Mouse (Mus musculus) C2C12 (cell line): ENCODE data around the gene Dmd. TPM values are rescaled to one million over a fixed set of nuclear protein-coding genes. Genes with fewer than 3 reads are reported as not detected.

Source experiments
- H3K27me3 ChIP-seq: one replicate; pipeline ENCODE4 v1.6.1; 2011; ENCODE audit not compliant: control insufficient read depth, insufficient read depth, insufficient read length
- H3K36me3 ChIP-seq: one replicate; pipeline ENCODE4 v1.6.1; 2011; ENCODE audit not compliant: control insufficient read depth, insufficient read depth
- H3K4me3 ChIP-seq: one replicate; pipeline ENCODE4 v1.5.1; 2011; ENCODE audit warnings: mild to moderate bottlenecking, control low read depth; ENCODE audit not compliant: poor library complexity, insufficient read depth, severe bottlenecking
- H3K79me2 ChIP-seq: one replicate; pipeline ENCODE4 v1.6.1; 2011; ENCODE audit not compliant: control insufficient read depth, insufficient read depth
- H3K79me3 ChIP-seq: one replicate; pipeline ENCODE4 v1.6.1; 2011; ENCODE audit warnings: low read depth, control low read depth
- H3ac ChIP-seq: one replicate; pipeline ENCODE3; 2011; ENCODE audit warnings: low read depth; ENCODE audit not compliant: control insufficient read depth, insufficient read length
- CEBPB ChIP-seq: IDR thresholded peaks from one replicate; pipeline ENCODE4 v1.6.1; 2011; ENCODE audit warnings: low read depth, mild to moderate bottlenecking, control low read depth, moderate library complexity
- CTCF ChIP-seq: IDR thresholded peaks from one replicate; pipeline ENCODE4 v1.5.1; 2011; ENCODE audit not compliant: control insufficient read depth, insufficient read depth, insufficient read length
- FOSL1 ChIP-seq: IDR thresholded peaks from one replicate; pipeline ENCODE4 v1.8.0; 2011; ENCODE audit warnings: mild to moderate bottlenecking, low read length; ENCODE audit not compliant: poor library complexity, insufficient read depth, severe bottlenecking
- MAX ChIP-seq: IDR thresholded peaks from one replicate; pipeline ENCODE4 v1.6.1; 2011; ENCODE audit warnings: mild to moderate bottlenecking, control low read depth
- MYOD1 ChIP-seq: IDR thresholded peaks from one replicate; pipeline ENCODE4 v1.6.1; 2011; ENCODE audit warnings: low read depth; ENCODE audit not compliant: control insufficient read depth, insufficient read length
- MYOG ChIP-seq: IDR thresholded peaks from one replicate; pipeline ENCODE4 v1.6.1; 2011; ENCODE audit not compliant: control insufficient read depth, insufficient read length; ENCODE audit errors: extremely low read depth
- USF1 ChIP-seq: IDR thresholded peaks from one replicate; pipeline ENCODE4 v1.6.1; 2011; ENCODE audit warnings: low read depth, mild to moderate bottlenecking, control low read depth, moderate library complexity
- polyA plus RNA-seq: library from polyadenylated mRNA; unstranded; fragments of >200 nt; fragmentation: generic; extraction: Trizol; gene quantifications from one replicate; pipeline ENCODE4 v1.2.1, GENCODE M21; 2012; ENCODE audit warnings: missing spikeins

Gene Dmd
- polyA plus RNA-seq, 1 experiment, result not detected

DNA sequence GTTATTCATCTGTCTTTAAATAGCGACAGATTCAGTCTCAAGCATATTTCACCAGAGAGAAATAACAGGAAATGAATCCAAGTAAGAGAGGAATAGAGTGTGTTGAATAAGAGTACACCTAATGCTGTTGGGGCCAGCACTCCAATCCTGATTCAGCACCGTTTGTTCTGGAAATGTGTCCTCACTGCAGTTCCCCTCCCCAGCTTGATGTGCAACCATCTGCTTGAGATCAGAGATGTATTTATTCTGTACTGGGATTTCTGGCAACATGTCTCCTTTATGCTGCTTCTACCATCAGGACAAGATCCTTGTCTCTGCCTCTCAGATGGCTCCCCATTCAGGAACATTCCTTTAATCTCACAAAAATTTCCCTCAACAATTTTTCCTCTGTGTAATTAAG lies 271.9 kb downstream of the Dmd start:
- Histone ChIP-seq H3K79me2 (no peaks in the 10 kb centered on the region), H3ac (no peak overlapping the region)
- TF ChIP-seq MYOD1, result no peak

DNA sequence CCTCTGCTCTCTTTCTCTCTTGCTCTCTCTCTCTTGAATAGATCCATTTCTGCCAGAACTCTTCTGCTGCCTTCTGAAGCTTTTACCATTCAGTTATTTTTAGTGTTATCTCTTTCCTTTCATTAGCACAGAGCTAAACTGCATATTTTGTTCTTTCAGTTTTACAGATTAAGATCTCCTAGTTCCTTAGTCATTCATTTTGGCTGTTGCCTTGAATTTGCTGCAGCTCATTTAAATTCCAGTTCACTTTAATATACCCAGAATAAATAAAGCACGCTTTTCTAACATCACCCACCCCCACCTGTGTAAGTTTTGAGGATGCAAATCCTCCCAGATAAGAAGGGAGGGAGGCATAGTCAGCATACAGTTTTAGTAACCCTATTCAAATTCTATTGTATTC lies 272.4 kb downstream of the Dmd start:
- no peak overlapping the region for H3ac ChIP-seq
- no peaks in the 10 kb centered on the region for H3K36me3 ChIP-seq
- no peaks in the 10 kb centered on the region for H3K27me3 ChIP-seq
- TF ChIP-seq MYOD1, result no peak
- no peak for TF ChIP-seq CTCF
- TF ChIP-seq MYOG, result no peak
- TF ChIP-seq USF1, result no peak
- TF ChIP-seq CEBPB, result no peak
- no peak for TF ChIP-seq MAX
- TF ChIP-seq FOSL1, result no peak
- no peaks in the 10 kb centered on the region for H3K79me3 ChIP-seq
- H3K4me3 ChIP-seq, result no peak overlapping the region
- no peaks in the 10 kb centered on the region for H3K79me2 ChIP-seq

More for the DNA sequence above, 271.9 kb downstream of the Dmd start:
- Histone ChIP-seq H3K4me3 (no peak overlapping the region), H3K36me3 (no peaks in the 10 kb centered on the region), H3K79me3 (no peaks in the 10 kb centered on the region), H3K27me3 (no peaks in the 10 kb centered on the region)

DNA sequence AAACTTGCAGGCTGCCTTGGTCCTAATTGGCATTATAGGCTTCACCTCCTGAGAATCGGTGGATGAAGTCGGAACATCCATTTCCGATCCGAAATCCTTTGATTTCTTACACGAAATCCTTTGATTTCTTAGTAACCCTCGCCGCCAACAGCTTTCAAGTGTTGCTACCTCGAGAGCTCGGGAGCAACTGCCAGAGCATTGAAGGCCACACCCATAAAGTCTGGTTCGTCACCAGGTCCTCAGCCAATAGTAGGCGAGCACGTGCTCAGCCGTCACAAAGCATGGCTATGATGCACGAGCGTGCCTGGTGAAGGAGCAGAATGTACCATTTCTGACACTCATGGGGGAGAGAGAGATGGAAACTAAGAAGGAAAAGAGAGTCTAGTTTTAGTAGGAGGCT lies 538.9 kb downstream of the Dmd start, which contains the start of gene Tsga8:
Tsga8 (minus strand) TSS at position 327 of the 400 bp plus-strand sequence.
- Histone ChIP-seq H3K4me3 (no peak within 1 kb of the TSS), H3ac (no peak within 1 kb of the TSS), H3K36me3 (no peaks in the 10 kb centered on the region), H3K79me2 (no peaks in the 10 kb centered on the region), H3K79me3 (no peaks in the 10 kb centered on the region), H3K27me3 (no peaks in the 10 kb centered on the region)
- TF ChIP-seq MAX (no peak), FOSL1 (no peak), USF1 (no peak), MYOD1 (no peak), MYOG (no peak), CTCF (no peak), CEBPB (no peak)

DNA sequence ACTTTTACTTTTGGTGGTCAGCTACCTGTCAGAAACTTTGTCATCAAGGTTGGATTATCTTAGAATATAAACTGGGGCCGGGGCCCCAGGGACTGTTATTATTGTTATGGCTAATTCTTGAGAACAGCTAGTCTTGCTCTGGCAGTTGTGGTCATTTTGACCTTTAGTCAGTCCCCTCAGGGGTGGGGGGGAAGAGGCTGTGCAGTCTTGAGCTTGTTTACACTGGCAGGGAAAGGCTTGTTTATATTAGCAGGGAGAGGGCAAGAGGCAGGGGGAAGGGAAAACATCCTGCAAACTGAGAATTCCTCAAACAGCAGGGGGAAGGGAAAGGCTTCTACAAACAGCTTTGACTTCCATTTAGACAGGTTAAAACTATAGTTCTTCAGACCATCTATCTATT lies 726.3 kb downstream of the Dmd start:
- Histone ChIP-seq H3K4me3 (no peak overlapping the region), H3K27me3 (no peaks in the 10 kb centered on the region), H3K36me3 (no peaks in the 10 kb centered on the region), H3K79me3 (no peaks in the 10 kb centered on the region), H3ac (no peak overlapping the region), H3K79me2 (no peaks in the 10 kb centered on the region)
- TF ChIP-seq MYOG, result no peak
- no peak for TF ChIP-seq MYOD1
- no peak for TF ChIP-seq CEBPB
- no peak for TF ChIP-seq FOSL1
- TF ChIP-seq USF1, result no peak
- TF ChIP-seq MAX, result no peak
- no peak for TF ChIP-seq CTCF

DNA sequence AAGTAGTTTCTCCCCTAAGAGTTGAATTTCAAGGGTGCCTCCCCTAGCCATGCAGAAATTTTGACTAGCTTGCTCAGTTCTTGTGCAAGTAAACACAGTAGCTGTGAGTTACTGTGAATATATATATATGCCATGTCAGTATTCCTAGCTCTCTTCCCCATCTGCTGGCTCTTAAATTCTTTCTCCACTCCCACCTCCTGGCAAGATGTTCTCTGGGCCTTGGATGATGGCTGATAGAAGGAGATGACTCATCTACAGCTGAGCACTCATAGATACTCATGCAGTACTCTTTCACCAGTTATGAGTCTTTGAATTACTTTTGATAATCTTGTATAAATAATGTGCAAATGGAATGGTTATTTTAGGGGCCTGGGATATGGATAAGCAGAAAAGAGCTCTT lies 737.9 kb downstream of the Dmd start:
- H3K27me3 ChIP-seq, result no peaks in the 10 kb centered on the region
- no peak overlapping the region for H3ac ChIP-seq
- H3K79me2 ChIP-seq, result no peaks in the 10 kb centered on the region
- no peak for TF ChIP-seq MAX
- no peak for TF ChIP-seq CTCF
- TF ChIP-seq MYOG, result no peak
- no peak for TF ChIP-seq USF1
- no peak for TF ChIP-seq FOSL1
- TF ChIP-seq MYOD1, result no peak
- no peak for TF ChIP-seq CEBPB
- H3K79me3 ChIP-seq, result no peaks in the 10 kb centered on the region
- no peak overlapping the region for H3K4me3 ChIP-seq
- H3K36me3 ChIP-seq, result no peaks in the 10 kb centered on the region

DNA sequence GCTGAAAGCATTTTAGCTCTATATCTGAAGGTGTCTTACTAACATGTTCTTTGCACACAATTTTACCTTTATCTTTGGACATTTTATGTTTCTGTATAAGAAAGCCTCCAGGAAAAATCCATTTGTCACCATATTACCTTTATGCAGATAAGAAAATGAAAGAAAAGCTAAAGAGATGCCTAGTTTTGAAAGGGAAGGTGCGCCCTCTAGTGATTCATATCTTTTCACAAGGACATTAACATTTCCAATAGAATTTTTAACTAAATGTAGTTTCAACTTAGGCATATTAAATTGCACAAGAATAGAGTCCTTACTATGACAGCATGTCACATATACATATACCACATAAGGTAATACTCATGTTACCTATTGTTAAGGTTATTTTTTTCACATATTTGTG lies 791.9 kb downstream of the Dmd start:
- no peak for TF ChIP-seq MYOD1
- no peak for TF ChIP-seq CEBPB
- no peaks in the 10 kb centered on the region for H3K79me2 ChIP-seq
- no peak overlapping the region for H3K4me3 ChIP-seq
- no peaks in the 10 kb centered on the region for H3K36me3 ChIP-seq
- no peaks in the 10 kb centered on the region for H3K27me3 ChIP-seq
- no peak overlapping the region for H3ac ChIP-seq
- no peaks in the 10 kb centered on the region for H3K79me3 ChIP-seq
